Mouse (Mus musculus) gastrocnemius, postnatal 14 days (tissue): Measurements from ENCODE around the gene Tkt. TPM values are rescaled to one million over a fixed set of nuclear protein-coding genes. Genes with fewer than 3 reads are reported as not detected.
"Not testable (repeated sequence)": the region's sequence is repeated elsewhere in the genome, so short reads cannot be mapped to it uniquely, and the experiment has no call there.

Experiments
- DNase-seq: peaks from one replicate; pipeline ENCODE4 v3.0.0; 2021; ENCODE audit warnings: mixed read lengths
- intact Hi-C: fragments of 180-260 bp; cut with DNase I; formaldehyde crosslinking; loops from one replicate; pipeline ENCODE4 v1.15.1; 2025; ENCODE audit warnings: low total_unique reads
- total RNA-seq, 2 experiments: library from RNA; stranded (reverse); gene quantifications; 2 replicates each; pipeline ENCODE4 v1.2.3; 2021

Tkt gene
- total RNA-seq, 2 experiments from 2014 or later, result 13.7 to 19.7 TPM

DNA sequence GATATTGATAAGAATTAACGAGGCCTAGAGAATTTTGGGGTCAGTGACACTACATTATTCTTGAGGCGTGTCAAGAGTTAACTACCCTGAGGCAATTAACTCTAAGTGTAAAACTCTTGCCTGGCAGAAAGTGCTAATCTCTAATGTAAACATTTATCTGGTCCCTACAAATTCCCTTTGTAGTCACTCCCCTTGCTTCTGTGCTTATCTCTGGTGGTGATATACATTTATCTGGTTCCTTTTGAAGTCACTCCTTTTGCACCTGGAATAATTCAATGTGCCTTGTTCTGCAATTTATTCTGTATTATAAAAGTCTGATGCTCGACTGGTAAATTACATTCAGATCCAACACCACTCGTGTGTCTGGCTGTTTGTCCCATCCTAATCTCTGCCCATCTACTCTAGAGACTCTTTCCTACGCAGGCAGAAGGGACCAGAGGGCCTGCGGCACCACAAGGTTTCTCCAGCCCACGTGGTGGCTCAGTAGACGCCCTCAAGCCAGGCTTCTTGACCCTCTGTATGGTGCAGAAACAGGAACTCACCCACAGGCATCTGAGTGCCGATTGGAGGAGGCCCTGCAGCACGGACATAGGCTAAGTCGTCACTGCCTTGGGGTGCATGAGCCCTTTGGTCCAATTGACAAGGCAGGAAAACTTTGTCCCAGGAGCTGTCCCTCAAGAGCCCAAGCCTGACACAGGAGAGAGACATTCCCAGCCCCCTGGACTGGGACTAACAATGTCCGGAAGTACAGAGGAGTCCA is 29.3 kb downstream of the Tkt start:
- not testable (repeated sequence) for DNase-seq
- intact Hi-C loops, result loop anchor here (10.0 kb wide), 1 partner anchor 443 kb away; no protein-coding TSS in a partner anchor

DNA sequence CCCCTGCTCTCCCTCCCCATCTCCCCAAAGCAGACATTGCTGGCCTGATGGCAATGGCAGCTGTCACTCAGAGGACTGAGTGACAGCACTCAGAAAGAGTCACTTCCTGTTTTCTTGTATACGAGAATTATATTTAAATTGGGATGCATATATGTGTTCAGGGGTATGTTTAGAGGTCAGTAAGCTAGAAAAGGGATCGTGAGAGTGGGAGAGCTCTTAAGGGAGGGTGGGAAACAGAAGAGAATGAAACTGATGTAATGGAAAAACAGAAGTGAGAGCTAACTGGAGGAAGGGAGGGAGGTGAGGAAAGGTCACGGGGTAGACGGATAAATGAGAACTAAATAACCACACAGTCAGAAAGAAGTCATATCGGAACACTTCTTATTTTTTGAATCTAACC is 31.0 kb downstream of the Tkt start:
- no peak for DNase-seq
- intact Hi-C loops, result loop anchor here (10.0 kb wide), 1 partner anchor 444 kb away; no protein-coding TSS in a partner anchor

DNA sequence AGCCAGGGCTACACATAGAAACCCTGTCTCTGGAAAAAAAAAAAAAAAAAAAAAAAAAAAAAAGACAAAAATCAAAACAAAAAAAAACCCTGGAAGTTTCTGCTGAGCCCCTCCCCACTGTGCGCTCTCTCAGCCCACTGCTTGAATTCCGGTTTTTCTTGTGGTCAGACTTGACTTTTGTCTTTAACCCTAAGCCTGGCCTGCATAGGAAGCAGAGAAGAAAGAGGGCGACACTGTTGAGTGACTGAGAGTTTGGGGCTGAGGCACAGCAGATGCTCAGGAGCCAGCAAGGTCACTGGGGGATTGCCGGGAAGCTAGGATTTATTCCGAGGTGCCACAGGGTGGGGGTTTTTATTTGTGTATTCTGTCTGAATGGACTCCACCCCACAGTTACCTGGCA is 31.7 kb downstream of the Tkt start:
- intact Hi-C loops, result loop anchor here (10.0 kb wide), 1 partner anchor 445 kb away; no protein-coding TSS in a partner anchor
- DNase-seq, result no peak

DNA sequence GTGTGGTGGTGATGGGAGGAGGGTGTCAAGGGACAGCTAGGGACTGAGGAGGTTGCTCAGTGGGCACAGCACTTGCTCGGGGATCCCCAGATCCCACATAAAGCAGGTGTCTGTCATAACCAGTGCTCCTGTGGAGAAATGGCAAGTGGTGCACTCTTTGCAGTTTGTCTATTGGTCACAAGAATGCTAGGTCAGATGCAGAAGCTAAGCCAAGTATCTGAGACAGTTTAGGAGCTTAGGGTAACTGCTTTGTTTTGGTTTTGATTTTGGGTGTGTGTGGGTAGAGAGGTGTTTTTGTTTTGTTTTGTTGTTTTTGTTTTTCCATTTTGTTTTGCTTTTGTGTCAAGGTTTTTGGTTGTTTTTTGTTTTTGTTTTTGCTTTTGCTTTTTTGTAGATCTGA is 33.1 kb downstream of the Tkt start:
- intact Hi-C loops, result no loop called here

DNA sequence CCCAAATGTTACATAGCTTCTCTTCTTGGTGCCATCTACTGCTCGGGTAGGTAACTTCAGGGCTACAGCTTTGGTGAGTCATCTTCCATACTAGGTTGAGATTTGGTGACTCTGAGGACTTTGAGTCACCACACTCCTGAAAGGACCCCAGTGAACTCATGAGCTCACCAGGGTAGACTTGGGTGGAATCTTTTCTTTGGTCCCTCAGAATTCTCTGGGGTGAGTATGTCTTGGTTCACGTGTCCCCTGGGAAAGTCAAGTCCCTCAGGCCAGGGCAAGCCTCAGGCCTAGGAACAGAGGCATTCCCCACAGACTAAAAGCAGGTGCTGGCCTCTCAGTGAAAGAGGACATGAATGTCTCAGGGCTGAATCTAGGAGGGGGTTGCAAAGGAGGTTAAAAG is 35.9 kb downstream of the Tkt start:
- no peak for DNase-seq
- intact Hi-C loops, result no loop called here

More for the DNA sequence above, 33.1 kb downstream of the Tkt start:
- no peak for DNase-seq

DNA sequence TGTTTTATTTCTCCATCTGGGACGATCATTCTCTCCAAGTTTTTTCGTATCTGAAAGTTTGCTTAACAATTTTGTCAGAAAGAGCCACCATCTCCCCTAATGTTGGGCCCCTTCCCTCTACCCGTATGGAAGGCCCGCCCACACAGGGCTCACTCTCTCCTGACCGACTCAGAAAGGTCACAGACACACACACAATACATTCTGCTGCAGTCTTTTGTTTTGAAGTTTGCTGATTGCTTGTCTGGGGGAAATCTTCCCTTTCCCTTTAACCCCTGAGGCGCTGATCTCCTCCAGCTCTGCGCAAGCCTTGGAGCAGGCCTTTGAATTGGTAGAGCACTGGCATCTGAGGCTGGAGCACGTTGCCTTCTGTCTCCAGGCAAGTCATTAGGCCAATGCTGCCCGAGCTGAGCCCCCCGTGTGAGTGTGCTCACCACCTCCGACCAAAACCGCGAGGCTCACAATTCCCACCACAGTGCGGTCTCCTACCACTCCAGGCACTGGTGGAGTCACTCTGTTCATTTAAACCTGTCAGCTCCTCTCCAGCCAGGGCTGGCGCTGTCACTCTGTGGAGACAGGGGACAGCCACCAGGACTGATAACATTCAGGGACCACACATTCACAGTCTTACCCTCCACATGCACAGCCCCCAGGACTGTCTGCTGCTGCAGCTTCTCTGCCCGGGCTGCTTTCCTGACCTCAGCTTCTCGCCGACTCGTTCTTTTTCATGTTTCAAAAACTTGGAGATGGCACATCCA is 36.5 kb downstream of the Tkt start:
- no peak for DNase-seq
- intact Hi-C loops, result no loop called here

DNA sequence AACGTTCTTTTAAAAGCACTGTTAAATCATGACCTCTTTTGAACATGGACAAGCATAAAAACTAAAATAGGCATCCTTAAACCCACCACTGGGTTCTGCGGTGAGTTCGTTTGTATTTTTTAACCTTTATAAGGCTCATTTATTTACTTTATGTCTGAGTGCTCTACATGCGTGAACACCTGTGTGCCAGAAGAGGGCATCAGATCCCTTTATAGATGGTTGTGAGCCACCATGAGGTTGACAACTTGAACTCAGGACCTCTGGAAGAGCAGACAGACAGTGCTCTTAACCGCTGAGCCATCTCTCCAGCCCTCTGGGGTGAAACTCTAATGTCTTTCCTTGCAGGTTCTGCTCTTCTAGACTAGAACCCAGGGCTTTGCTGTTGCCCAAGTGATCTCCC is 37.2 kb downstream of the Tkt start:
- intact Hi-C loops, result no loop called here
- DNase-seq, result no peak

DNA sequence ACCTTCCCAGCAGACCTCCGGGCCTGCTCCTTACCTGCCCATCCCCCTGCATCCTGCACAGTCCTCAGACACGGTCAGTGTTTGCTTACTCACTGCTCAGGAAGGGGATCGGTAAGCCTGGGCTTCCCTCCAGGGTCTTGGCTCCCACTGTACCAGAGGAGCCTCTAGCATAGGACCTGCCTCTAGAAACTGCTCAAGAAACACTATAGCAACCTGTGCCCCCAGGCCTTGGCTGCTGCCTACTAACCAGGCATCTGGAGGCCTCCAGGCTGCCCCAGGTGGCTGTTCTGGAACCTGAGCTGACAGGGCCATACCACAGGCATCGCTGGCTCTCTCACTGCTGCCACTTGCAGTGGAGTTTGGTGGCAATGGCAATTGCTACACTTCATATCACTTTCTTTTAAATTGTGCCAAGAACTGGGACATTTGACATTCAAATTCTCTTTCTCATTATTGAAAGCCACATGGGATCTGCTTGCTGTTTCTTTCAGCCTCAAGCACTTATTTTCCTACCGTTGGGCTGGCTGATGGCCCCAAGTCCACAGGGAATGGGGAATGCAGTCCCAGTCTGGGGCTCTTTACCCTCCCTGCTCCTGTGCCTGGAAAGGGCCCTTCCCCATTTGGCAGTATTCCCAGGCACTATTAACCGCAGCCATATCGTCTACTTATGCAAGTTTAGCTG is 38.8 kb downstream of the Tkt start:
- intact Hi-C loops, result no loop called here
- DNase-seq, result no peak

DNA sequence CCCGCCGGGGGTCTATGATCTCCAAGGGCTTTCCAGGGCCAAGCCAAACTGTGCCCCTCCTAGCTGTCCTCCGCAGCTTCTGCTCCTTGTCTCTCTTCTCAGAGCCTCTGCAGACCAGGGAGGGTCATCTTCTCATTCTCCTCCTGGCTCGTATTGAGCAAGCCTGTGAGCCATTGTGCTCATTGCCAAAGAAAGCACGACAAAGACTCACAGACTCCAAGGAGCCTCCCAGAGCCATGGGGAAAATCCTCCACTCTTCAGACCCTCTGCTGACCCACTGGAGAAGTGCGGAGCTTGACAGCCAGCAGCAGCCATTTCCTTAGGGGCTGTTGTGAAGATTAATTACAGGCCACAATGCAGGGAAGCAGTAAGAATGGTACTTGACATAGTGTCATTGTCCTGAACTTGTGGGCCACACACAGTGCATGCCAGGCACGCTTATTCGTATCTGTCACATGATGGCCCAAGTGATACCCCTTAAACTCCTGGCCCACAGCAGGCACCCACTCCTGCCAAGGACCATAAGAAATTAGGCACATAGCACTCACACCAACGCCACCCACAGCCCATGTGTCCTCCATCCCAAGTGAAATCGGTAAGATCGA is 42.0 kb downstream of the Tkt start:
- DNase-seq, result no peak
- intact Hi-C loops, result no loop called here

DNA sequence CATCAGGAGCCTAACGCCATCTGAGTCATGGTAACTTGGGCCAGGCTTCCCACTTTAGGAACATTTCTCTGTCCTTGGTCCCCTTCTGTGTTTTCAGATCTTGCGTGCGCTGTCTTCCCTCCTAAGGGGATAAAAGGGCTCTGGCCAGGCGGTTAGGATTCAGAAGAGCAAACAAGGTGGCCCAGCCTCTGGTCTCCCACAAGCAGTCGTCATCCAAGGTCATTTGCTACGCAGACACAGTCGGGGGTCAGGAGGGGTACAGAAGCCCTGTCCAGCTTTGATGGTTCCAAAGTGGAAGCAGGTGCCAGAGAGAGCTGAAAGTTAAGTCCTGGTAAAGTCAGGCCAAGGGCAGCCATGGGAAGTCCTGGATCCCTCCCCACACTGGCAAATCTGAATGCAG is 42.8 kb downstream of the Tkt start:
- no peak for DNase-seq
- intact Hi-C loops, result loop anchor here (1.0 kb wide), 1 partner anchor 81 kb away; no protein-coding TSS in a partner anchor

DNA sequence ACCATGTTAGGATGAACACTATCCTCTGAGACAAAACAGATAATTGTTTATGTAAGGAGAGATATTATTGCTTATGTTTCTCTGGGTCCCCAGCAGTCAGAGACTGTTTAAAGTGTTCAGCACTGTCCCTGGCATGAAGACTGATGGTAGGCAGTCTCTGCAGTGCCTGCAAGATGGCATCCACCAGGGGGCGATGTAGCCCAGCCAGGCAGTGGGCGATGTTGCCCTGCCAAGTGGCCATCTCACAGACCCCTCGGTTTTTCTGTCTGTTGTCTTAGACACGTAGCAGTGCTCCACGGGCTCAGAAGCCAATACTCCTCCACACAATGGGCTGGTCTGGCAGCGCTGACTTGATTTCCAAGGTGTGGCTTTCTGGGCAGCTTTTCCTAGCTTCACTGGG is 43.3 kb downstream of the Tkt start:
- intact Hi-C loops, result loop anchor here (1.0 kb wide), 1 partner anchor 81 kb away; no protein-coding TSS in a partner anchor
- DNase-seq, result peak; percentile 86

DNA sequence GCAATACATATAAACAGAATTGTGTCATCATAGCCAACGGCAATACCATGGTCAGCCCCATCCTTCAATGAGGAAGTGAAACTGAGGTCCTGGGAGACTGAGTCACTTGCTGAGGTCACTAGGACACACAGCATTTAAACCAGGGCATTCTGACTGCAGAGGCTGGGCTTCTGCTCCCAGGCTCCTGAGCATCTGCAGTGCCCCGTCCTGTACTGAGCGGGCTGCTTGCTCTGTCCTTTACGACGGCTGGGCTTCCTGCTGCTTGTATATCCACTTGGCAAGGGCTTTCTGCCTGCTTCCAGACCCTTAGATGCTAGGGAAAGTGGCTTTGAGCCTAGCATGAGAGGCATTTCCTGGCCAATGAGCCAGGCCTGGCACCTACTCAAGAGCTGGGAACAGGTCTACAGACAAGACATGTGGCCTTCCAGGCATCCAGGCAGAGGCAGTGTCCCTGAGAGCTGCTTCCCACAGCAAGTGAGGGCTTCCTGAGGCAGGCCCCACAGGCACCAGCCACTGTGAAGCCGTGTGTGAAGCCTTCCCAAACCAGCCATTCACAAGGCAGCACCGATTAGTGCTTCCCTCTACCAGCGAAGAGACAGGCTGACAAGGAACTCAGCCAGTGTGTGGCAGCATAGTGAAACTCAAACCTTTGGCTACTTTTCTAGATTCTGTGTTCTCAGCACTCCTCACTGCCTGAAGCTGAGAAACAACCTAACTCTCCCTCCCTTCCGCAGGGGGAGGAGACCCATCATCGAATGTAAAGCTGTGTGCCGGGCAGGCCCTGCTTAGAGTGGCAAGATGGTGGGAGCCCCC is 45.3 kb downstream of the Tkt start:
- peak; percentile 81 for DNase-seq
- intact Hi-C loops, result no loop called here

DNA sequence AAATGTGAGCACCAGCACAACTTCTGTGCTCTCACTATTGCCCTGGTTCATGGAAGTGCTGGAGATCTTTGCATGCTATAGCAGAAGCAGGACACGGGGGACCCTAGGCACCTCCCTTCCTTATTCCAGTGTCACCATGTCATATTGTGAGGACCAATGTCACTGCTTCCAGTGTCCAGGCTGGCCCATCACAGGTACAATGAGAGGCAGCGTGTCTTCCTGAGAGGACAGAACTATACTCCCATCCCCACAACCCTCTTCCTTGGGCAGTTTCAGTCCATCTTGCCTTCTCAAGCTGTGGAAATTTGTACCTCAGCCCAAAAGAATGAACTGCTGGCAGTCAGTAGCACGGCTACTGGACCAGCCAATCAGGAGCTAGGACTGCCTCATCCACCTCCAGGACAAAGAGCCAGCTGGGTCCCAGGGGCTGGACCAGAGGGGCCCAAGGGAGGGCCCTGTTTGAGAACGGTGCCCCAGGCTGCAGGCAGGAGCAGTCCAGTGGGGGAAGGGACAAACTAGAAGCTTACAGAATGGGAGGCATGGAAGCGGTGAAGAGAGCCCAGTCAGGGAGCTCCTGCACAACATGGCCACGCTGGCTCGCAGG is 46.0 kb downstream of the Tkt start:
- intact Hi-C loops, result no loop called here
- DNase-seq, result peak; percentile 52

DNA sequence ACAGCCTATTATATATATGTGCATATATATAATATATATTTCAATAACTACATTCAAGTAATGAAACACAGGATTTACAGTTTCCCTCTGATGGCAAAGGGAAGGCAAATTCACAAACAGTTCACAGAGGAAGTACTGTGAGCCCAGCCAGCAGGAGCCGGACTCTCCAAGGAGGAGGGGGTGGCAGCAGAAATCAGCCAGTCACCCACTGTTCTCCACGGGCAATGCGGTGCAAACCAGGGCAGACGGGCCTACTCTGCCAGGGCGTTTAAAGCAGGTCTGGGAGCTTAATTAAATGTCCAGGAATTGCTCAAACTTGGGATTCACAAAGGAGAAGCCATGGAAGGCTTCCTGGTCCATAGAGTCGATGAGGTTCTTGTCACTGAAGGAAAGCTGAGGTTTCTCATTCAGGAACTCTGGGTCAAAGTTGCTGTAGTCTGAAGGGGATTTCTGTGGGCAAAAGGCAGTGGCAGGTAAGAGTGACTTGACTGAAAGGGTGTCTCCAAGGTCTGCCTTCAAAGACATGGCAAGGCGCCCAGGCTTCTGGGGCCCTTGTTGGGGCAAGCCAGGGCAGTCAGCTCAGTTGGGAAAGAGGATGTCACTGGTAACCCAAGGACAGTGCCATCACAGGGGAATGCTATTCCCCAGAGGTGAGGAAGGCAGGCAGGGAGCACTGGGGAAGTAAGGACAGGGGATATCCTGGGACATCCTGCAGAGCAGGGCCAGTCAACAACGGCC is 47.6 kb downstream of the Tkt start:
- intact Hi-C loops, result no loop called here
- DNase-seq, result no peak

DNA sequence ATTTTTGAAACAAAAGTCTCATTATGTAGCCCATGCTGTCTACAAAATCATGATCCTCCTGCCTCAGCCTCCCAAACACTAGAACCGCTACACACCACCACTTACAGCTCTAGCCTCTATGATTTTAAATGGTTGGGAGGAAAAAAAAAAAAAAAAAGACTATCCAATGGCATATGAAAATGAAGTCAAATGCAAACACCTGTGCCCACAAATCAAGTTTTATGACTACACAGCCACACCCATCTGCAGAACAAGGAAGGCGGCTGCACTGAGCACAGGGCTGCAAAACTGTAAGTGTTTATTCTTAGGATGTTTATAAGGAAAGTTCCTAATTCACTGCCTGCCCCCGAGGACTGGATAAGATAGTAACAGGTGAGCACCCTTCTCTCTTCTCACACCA is 48.2 kb downstream of the Tkt start:
- DNase-seq, result no peak

DNA sequence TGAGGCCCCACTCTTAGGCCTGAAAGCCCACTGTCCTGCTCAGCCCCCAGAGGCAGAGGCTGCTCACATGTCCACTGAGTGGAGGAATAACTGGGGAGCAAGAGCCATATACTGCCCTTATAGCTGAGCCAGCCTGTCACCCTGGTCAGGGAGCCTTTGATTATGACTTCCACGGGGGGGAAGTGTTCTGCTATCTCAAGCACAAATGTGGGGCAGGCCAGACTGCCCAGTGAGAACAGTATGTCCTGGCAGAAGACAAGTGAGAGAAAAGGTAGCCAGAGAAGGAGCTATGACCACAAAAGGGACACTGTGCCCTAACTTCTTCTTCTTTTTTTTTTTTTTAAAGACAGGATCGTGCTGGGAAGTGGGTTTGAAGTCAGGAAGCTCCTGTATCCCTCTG is 49.0 kb downstream of the Tkt start:
- DNase-seq, result no peak
- intact Hi-C loops, result no loop called here

More for the DNA sequence above, 48.2 kb downstream of the Tkt start:
- intact Hi-C loops, result no loop called here

DNA sequence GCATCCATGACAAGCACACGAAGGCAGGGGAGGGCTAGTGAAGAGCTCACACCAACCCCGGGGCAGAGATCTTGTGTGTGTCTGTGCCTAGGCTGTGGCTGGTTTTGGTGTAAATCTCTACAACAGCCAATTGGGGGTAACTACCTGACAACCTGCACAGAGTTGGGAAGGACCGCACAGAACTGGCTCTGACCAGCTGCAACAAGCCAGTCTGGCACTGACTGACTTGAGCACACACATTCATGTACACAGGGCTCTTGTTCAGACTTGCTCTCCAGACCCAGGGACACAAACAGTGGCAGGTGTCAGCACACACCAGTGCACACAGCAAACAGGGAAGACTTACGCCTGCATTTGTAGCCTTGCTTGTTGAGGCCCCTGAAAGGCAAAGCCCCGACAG is 58.7 kb downstream of the Tkt start:
- intact Hi-C loops, result no loop called here

DNA sequence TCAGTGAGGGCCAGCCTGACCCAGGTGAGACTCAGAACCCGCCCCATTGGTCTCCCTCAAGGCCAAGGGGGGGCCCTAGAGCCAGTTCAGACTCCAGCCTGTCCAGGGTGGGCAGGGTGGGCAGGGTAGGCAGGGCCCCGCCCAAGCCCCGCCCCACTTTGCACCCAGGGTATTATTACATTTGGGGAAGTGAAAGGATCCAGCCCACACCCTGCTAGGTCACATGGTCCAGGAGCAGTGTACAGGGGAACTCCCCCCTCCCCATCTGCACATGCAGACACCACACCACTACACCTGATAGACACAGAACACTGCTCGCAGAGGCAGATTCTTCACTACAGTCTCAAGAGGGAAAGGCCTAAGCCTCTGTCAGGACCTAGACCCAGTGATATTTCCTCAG is 59.5 kb downstream of the Tkt start:
- DNase-seq, result no peak
- intact Hi-C loops, result no loop called here

More for the DNA sequence above, 58.7 kb downstream of the Tkt start:
- DNase-seq, result no peak
